Mouse (Mus musculus) CH12F3 (cell line): ENCODE results near the gene Psmb11.

Experiments
- in situ Hi-C: fragments of 300-500 bp; cut with MboI; formaldehyde crosslinking; loops from 2 replicates; pipeline ENCODE4 v1.14.3; 2020; ENCODE audit warnings: low sequenced_read_pairs

The Psmb11 gene

DNA sequence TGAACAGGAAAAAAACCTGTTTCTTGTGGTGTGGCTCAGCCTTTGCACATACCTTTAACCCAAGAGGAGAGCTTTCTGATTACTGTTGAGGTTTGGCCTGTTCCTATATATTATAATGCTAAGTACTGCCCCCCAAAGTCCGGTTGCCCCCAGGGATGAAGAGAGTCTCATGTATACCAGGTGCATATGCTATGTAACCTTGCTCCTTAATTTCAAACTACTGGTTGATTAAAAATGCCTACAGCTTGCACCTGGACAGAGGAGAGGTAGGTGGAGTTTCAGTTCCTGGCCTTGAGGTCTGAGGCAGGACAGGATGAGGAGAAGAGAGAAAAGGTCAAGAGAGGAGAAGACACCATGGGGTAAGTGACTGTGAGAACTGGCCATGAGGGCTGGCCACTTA is at the start of gene Psmb11:
Psmb11 (plus strand) TSS at position 301 of the 400 bp plus-strand sequence.
- in situ Hi-C loops: no loop called here

DNA sequence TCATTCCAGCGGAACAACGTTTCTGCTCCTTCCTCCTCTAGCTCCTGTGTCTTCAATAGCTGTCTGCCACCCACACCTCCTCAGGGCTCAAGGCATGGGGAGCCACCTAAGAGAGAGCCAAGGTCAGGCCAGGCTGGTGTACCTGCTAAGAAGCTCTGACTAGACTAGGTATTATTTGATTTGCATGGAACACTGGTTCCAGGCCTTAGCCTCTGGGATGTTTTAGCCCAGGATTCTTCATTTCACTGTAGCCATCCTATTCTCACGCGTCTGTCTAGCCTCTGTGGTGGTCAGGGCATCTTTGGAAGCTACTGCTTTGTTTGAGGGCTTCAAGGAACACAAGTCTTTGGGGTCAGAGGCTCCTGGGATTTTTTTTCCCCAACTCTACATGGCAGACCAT is 49.1 kb upstream of the Psmb11 start:
- in situ Hi-C loops: no loop called here

- in situ Hi-C loops: no loop called here
These were observed 48.2 kb upstream of the Psmb11 start for GRCm38 (mm10) chr14:54572790-54573736.

- in situ Hi-C loops: no loop called here
These were observed 47.0 kb upstream of the Psmb11 start for GRCm38 (mm10) chr14:54574253-54574652.

GRCm38 (mm10) chr14:54575031-54575430 is 46.2 kb upstream of the Psmb11 start:
- in situ Hi-C loops: no loop called here

DNA sequence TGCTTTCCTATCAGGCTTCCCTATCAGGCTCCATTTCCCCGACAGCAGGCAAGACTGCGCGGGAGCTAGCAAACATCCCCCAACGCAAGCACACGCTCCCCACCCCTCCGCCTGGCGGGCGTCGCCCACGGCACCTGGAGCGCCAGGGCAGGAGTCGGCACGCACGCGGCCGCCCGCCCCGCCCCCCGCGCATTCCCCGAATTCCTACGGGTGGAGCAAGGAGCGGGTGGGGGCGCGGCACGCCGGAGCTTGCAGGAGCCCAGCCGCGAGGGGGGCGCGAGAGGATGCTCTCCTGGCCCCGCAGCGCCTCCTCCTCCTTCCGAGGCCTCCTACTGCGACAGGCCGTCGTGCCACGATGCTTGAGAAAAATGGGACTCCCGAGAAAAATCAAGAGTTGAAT is 45.6 kb upstream of the Psmb11 start:
- in situ Hi-C loops: no loop called here

- in situ Hi-C loops: no loop called here
These were observed 44.8 kb upstream of the Psmb11 start for GRCm38 (mm10) chr14:54576241-54577088.

GRCm38 (mm10) chr14:54577089-54577982 is 43.9 kb upstream of the Psmb11 start, which contains the start of gene Ajuba:
Gene Ajuba (minus strand): TSS chr14:54577558.
- in situ Hi-C loops: no loop called here

DNA sequence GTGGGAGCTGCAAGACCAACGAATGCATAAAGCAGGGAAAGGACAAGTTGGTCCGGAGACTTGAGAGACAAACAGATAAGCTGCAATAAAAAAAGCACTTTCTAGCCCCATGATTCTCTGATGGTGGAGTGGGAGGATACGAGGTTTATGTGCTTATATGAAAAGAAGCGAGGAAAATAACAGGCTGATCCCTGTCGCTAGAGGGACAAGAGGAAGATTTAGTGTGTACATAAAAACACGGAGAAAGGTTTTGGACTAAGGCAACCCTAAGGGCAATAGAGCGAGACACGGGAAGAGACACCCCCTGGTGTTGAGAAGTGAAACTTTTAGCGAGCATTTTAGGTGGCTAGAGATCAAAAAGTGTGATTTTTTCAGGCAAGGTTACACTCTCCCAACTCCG is 43.2 kb upstream of the Psmb11 start:
- in situ Hi-C loops: no loop called here

DNA sequence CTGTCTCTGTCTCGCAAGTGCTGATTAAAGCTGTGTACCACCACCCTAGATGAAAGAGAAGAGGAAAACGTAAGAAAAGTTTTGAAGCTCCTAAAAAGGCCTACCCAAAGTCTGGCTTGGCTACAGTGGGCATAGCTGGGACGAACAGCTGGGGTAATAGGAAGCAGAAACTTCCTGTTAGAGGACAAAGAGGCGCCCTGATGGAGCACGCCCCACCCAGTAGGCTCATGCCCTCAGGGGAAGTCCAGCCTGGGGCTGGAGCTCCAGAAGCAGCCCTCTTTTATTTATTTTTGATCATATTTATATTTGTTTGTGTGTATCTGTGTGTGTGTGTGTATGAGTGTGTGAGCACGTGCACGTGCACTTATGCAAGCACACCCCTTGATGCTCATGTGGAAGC is 41.6 kb upstream of the Psmb11 start:
- in situ Hi-C loops: no loop called here

DNA sequence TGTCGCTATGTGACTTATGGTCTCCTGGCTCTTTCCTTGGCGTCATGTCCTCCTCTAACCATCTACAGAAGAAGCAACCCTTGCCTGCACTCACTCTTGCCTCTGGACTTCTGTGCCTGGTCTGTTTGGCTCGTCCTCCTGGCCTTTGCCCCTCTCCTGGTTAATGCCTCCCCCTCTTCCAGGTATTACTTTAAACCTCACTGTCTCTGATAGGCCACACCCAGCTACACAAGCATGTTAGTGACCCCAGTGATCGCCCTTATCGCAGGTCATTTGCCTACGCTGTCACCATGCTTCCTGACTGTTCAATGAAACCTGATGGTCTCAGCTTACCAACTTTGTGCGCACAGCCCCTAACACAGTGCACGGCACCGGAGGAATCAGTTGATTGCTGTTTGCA is 38.7 kb upstream of the Psmb11 start:
- in situ Hi-C loops: no loop called here

DNA sequence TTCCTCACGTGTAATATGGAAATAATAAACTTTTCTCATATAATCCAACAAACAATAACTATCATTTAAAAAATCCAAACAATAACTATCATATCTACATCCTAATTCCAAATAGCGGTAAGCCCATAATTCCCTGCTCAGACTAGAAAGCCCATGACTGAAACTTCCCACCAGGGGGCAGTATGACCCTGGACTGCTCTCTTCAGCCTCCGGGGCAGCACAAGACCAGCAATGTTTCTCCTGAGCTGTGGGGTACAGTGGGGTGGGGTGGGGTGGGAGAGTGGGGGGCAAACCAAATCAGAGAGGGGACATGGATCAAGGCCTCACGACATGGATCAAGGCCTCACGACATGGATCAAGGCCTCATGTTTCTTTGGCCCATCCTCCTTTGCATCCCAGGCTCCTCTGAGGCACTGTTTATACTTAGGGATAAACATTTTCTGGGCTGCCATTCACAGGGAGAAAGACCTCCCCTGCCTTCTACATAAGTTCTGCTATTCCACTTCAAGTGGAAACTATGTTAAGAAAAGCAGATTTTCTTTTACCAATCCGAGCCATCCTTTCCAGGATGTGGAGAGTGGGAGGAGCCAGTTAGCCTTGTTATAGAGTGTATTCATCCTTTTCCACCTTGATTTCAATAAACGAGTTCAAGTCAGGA is 37.4 kb upstream of the Psmb11 start:
- in situ Hi-C loops: no loop called here

GRCm38 (mm10) chr14:54591056-54591455 is 30.2 kb upstream of the Psmb11 start:
- in situ Hi-C loops: no loop called here

DNA sequence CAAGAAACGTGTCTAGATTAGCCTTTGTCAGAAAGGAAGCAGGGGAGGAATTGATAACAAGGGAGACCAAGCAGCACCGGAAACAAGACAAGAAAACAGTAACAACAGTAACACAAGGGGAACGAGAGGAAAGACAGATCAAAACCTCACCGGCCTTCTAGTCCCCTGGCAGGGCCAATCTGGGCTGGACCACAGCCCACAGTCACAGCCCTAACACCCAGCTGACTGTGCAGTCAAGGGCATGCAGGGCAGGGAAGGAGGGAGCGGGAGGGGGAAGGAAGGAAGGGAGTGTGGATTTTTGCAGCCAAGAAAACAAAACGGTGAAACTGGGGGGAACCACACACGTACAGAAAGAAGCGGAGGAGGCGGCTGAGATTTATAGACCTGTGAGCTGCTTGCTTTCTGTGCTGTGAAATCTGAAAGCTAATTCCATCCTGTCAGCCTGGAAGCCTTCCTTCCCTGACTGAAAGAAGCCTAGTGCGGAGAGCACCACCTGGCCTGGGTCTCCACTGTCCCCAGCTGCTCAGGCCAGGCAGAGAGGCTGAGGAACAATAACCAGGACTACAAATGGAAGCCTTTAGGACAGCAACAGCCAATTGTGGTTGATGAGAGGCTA is 28.8 kb upstream of the Psmb11 start:
- in situ Hi-C loops: no loop called here

DNA sequence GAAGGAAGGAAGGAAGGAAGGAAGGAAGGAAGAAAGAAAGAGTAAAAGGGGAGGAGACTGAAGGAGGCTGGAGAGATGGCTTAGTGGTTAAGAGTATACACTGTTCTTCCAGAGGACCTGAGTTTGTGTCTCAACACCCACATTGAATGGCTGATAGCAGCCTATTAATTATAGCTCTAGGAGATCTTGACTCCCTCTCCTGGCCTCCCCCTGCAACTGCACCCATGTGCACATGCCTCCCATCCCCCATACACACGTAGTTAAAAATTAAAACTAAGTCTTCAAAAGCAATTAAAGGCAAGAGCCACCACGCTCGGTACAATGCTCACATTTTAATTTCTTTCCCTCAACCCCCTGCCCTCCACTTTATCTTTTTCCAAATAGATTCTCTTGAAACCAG is 27.2 kb upstream of the Psmb11 start:
- in situ Hi-C loops: no loop called here

DNA sequence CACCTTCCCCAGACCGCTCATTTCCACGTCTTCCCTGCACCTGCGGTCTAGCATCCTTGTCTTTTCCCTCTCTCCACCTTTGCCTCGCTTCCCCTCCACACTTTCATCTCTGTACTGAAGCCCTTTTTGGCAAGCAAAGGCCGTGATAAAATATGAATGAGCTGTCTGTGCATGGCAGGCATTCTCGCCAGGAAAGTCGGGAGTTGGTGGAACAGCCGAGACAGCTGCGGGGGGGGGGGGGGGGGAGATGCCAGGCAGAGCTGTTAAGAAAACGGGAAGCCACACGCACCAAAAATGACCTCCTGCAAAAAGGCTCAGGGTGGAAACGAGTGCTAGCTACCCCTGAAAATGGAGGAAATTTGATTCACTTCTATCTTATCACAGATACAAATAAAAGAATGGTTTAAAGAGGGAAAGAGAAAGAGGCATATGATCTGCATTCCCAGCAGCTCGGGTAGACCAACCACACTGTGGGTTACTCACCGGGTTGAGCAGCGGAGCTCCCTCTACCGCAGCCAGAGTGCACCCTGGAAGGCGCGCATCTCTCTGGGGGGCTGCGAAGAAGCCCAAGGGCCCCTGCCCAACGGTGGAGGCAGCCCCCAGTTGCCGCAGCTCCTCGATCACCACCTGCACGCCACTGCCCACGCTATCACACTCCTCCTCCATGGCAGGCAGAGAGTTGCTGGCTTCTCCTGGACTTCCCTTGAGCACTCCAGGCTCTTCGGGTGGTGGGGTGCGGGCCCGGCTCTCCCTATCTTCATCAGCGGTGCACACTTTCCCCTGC is 26.4 kb upstream of the Psmb11 start:
- in situ Hi-C loops: no loop called here

GRCm38 (mm10) chr14:54597084-54597483 is 24.1 kb upstream of the Psmb11 start:
- in situ Hi-C loops: no loop called here

- in situ Hi-C loops: no loop called here
These were observed 19.6 kb upstream of the Psmb11 start for GRCm38 (mm10) chr14:54601601-54602000.

DNA sequence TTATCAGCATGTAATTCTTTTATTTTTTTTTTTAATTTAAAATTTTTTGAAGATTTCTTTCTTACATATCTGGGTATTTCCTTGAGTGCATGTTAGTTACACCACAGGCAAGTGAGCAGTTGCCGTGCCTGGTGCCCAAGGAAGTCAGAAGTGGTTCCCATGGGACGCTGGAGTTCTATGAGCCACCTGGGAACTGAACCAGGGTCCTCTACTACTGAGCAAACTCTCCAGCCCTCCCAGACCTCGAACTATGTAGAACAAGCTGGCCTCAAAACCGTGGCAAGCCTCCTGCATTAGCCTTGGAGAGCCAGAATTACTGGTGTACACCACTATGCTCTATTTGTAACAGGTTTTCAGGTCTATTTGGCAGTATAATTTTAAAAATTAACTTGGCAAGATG is 18.6 kb upstream of the Psmb11 start:
- in situ Hi-C loops: no loop called here
